Mouse (Mus musculus) splenic B cell, adult 2 months (primary cell): ENCODE measurements around the gene Bcl2l14.

Source experiments
- DNase-seq: peaks from one replicate; pipeline ENCODE4 v3.0.0-alpha.2; 2011; ENCODE audit warnings: low read depth, low spot score
- H3K27me3 ChIP-seq: 2 replicates; pipeline ENCODE4 v1.6.1; 2012; ENCODE audit warnings: mild to moderate bottlenecking, low read length, moderate library complexity, mixed read lengths; ENCODE audit not compliant: control insufficient read depth, poor library complexity, insufficient read depth, severe bottlenecking
- H3K36me3 ChIP-seq: 2 replicates; pipeline ENCODE4 v1.6.1; 2012; ENCODE audit warnings: mild to moderate bottlenecking, low read length, moderate library complexity, mixed read lengths; ENCODE audit not compliant: control insufficient read depth, poor library complexity, insufficient read depth, severe bottlenecking

Gene Bcl2l14

GRCm38 (mm10) chr6:134421921-134422320 is 25.8 kb downstream of the Bcl2l14 start:
- Histone ChIP-seq H3K36me3 (no peaks in the 10 kb centered on the region), H3K27me3 (no peaks in the 10 kb centered on the region)
- DNase-seq = no peak

GRCm38 (mm10) chr6:134425216-134425717 is 29.1 kb downstream of the Bcl2l14 start:
- DNase-seq = peak; percentile 33
- no peaks in the 10 kb centered on the region for H3K36me3 ChIP-seq

GRCm38 (mm10) chr6:134427165-134427564 is 31.0 kb downstream of the Bcl2l14 start:
- Histone ChIP-seq H3K27me3 (no peaks in the 10 kb centered on the region), H3K36me3 (no peaks in the 10 kb centered on the region)
- DNase-seq = no peak

More at GRCm38 (mm10) chr6:134425216-134425717, 29.1 kb downstream of the Bcl2l14 start:
- no peaks in the 10 kb centered on the region for H3K27me3 ChIP-seq

- DNase-seq = no peak
- Histone ChIP-seq H3K36me3 (no peaks in the 10 kb centered on the region), H3K27me3 (no peaks in the 10 kb centered on the region)
These were observed 32.3 kb downstream of the Bcl2l14 start for GRCm38 (mm10) chr6:134428455-134428854.

GRCm38 (mm10) chr6:134430161-134430799 is 34.2 kb downstream of the Bcl2l14 start:
- Histone ChIP-seq H3K27me3 (no peaks in the 10 kb centered on the region), H3K36me3 (no peaks in the 10 kb centered on the region)
- no peak for DNase-seq

- Histone ChIP-seq H3K27me3 (no peaks in the 10 kb centered on the region), H3K36me3 (no peaks in the 10 kb centered on the region)
- no peak for DNase-seq
These were observed 35.5 kb downstream of the Bcl2l14 start for GRCm38 (mm10) chr6:134431583-134431982.

GRCm38 (mm10) chr6:134433281-134433680 is 37.2 kb downstream of the Bcl2l14 start:
- no peak for DNase-seq
- H3K27me3 ChIP-seq = no peaks in the 10 kb centered on the region
- H3K36me3 ChIP-seq = no peaks in the 10 kb centered on the region

- no peak for DNase-seq
- H3K27me3 ChIP-seq = no peaks in the 10 kb centered on the region
- H3K36me3 ChIP-seq = no peaks in the 10 kb centered on the region
These were observed 37.9 kb downstream of the Bcl2l14 start for GRCm38 (mm10) chr6:134434044-134434443.

- no peak for DNase-seq
- Histone ChIP-seq H3K36me3 (no peaks in the 10 kb centered on the region), H3K27me3 (no peaks in the 10 kb centered on the region)
These were observed 38.8 kb downstream of the Bcl2l14 start for GRCm38 (mm10) chr6:134434866-134435390.

- Histone ChIP-seq H3K36me3 (no peaks in the 10 kb centered on the region), H3K27me3 (no peaks in the 10 kb centered on the region)
- DNase-seq = no peak
These were observed 40.8 kb downstream of the Bcl2l14 start for GRCm38 (mm10) chr6:134436955-134437354.

GRCm38 (mm10) chr6:134439401-134440021 is 43.4 kb downstream of the Bcl2l14 start:
- H3K36me3 ChIP-seq = no peaks in the 10 kb centered on the region
- H3K27me3 ChIP-seq = no peaks in the 10 kb centered on the region
- no peak for DNase-seq

- Histone ChIP-seq H3K36me3 (no peaks in the 10 kb centered on the region), H3K27me3 (no peaks in the 10 kb centered on the region)
- DNase-seq = no peak
These were observed 43.9 kb downstream of the Bcl2l14 start for GRCm38 (mm10) chr6:134440023-134440422.

GRCm38 (mm10) chr6:134441716-134442115 is 45.6 kb downstream of the Bcl2l14 start:
- DNase-seq = no peak
- Histone ChIP-seq H3K36me3 (no peaks in the 10 kb centered on the region), H3K27me3 (no peaks in the 10 kb centered on the region)

GRCm38 (mm10) chr6:134442219-134442618 is 46.1 kb downstream of the Bcl2l14 start:
- DNase-seq = no peak
- H3K27me3 ChIP-seq = no peaks in the 10 kb centered on the region

GRCm38 (mm10) chr6:134443198-134443904 is 47.2 kb downstream of the Bcl2l14 start:
- Histone ChIP-seq H3K27me3 (no peaks in the 10 kb centered on the region), H3K36me3 (no peaks in the 10 kb centered on the region)
- DNase-seq = no peak

More at GRCm38 (mm10) chr6:134442219-134442618, 46.1 kb downstream of the Bcl2l14 start:
- no peaks in the 10 kb centered on the region for H3K36me3 ChIP-seq
